Mouse (Mus musculus): ENCODE results near the gene Lrrc28. TPM values are rescaled to one million over a fixed set of nuclear protein-coding genes. Genes with fewer than 3 reads are reported as not detected.

The Lrrc28 gene
- total and polyA plus RNA-seq, 3 experiments = 9.7 to 16.0 TPM; not detected in 1

- H3K36me3 ChIP-seq (ENCODE audit: control insufficient read depth in 1 of 2, insufficient read depth in 2 of 2, low read length in 2 of 2) = no peaks in the 10 kb centered on the region
- no peaks in the 10 kb centered on the region for H3K79me2 ChIP-seq (ENCODE audit: control insufficient read depth, insufficient read depth, low read length, poor library complexity)
- DNase-seq (ENCODE audit: low read depth, low spot score) = no peak
- TF ChIP-seq NELFE (IDR thresholded peaks at IDR 0.05; ENCODE audit: low read depth, low read length) = no peak
- no peak for TF ChIP-seq E2F4 (IDR thresholded peaks at IDR 0.05; ENCODE audit: borderline replicate concordance, low read depth, low read length)
- no peak for TF ChIP-seq MXI1 (IDR thresholded peaks at IDR 0.05; ENCODE audit: low read depth, low read length)
- no peak for TF ChIP-seq BHLHE40 (IDR thresholded peaks at IDR 0.05; ENCODE audit: borderline replicate concordance, low read depth, low read length)
- no peak for TF ChIP-seq GATA1 (IDR thresholded peaks at IDR 0.05; ENCODE audit: low read depth, low read length)
- H3K27me3 ChIP-seq (ENCODE audit: control insufficient read depth in 1 of 2, insufficient read depth in 2 of 2, low read length in 2 of 2) = no peaks in the 10 kb centered on the region; a peak in 2 of 4 replicates
- H3K4me3 ChIP-seq (ENCODE audit: control insufficient read depth in 1 of 2, insufficient read depth in 1 of 2, low read depth in 2 of 2, low read length in 2 of 2) = no peak overlapping the region
- no peak overlapping the region for H3K27ac ChIP-seq (ENCODE audit: control insufficient read depth, low read depth, low read length)
- no peak overlapping the region for H3K9ac ChIP-seq (ENCODE audit: control insufficient read depth, low read depth, low read length, poor library complexity, severe bottlenecking)
- H3K4me1 ChIP-seq (ENCODE audit: control insufficient read depth in 1 of 2, insufficient read depth in 2 of 2, low read length in 2 of 2) = no peaks in the 10 kb centered on the region
- no peaks in the 10 kb centered on the region for H3K9me3 ChIP-seq (replicated peaks; ENCODE audit: insufficient read depth, low read length)
These were observed 144.2 kb downstream of the Lrrc28 start for GRCm38 (mm10) chr7:67500878-67501277.

- no peaks in the 10 kb centered on the region for H3K4me1 ChIP-seq (ENCODE audit: control insufficient read depth in 1 of 2, insufficient read depth in 2 of 2, low read length in 2 of 2)
- H3K9ac ChIP-seq (ENCODE audit: control insufficient read depth, low read depth, low read length, poor library complexity, severe bottlenecking) = no peak overlapping the region
- TF ChIP-seq UBTF (IDR thresholded peaks at IDR 0.05; ENCODE audit: borderline replicate concordance, insufficient read depth, low read depth, low read length) (no peak), USF1 (IDR thresholded peaks at IDR 0.05; ENCODE audit: low read depth, low read length) (no peak), ZC3H11A (IDR thresholded peaks at IDR 0.05; ENCODE audit: low read depth, low read length) (no peak), RCOR1 (IDR thresholded peaks at IDR 0.05; ENCODE audit: low read depth, low read length) (no peak), GABPA (IDR thresholded peaks at IDR 0.05; ENCODE audit: low read depth, low read length) (no peak), POLR2AphosphoS2 (IDR thresholded peaks at IDR 0.05; ENCODE audit: low read length) (no peak), MYB (IDR thresholded peaks at IDR 0.05; ENCODE audit: low read depth, low read length) (no peak), USF2 (IDR thresholded peaks at IDR 0.05; ENCODE audit: borderline replicate concordance in 1 of 2, insufficient read depth in 1 of 2, low read depth in 1 of 2, low read length in 2 of 2) (no peak), ZKSCAN1 (IDR thresholded peaks at IDR 0.05; ENCODE audit: low read depth, low read length) (no peak), POLR2AphosphoS5 (IDR thresholded peaks at IDR 0.05; ENCODE audit: borderline replicate concordance, low read depth, low read length) (no peak), KAT2A (conservative IDR thresholded peaks at IDR 0.05; ENCODE audit: low read depth, low read length) (no peak), EP300 (IDR thresholded peaks at IDR 0.05; ENCODE audit: low read depth in 1 of 2, low read length in 2 of 2) (no peak), CHD1 (IDR thresholded peaks at IDR 0.05; ENCODE audit: low read depth, low read length) (no peak), MYC (IDR thresholded peaks at IDR 0.05; ENCODE audit: low read depth, low read length) (no peak), MAX (IDR thresholded peaks at IDR 0.05; ENCODE audit: low read length) (no peak), HCFC1 (IDR thresholded peaks at IDR 0.05; ENCODE audit: low read depth, low read length) (no peak), E2F4 (IDR thresholded peaks at IDR 0.05; ENCODE audit: borderline replicate concordance, low read depth, low read length) (no peak), TAL1 (IDR thresholded peaks at IDR 0.05; ENCODE audit: low read length) (no peak), SMC3 (IDR thresholded peaks at IDR 0.05; ENCODE audit: low read depth, low read length) (no peak)
- no peak overlapping the region for H3K4me3 ChIP-seq (ENCODE audit: control insufficient read depth in 1 of 2, insufficient read depth in 1 of 2, low read depth in 2 of 2, low read length in 2 of 2)
- H3K36me3 ChIP-seq (ENCODE audit: control insufficient read depth in 1 of 2, insufficient read depth in 2 of 2, low read length in 2 of 2) = no peaks in the 10 kb centered on the region
- no peak overlapping the region for H3K27ac ChIP-seq (ENCODE audit: control insufficient read depth, low read depth, low read length)
- DNase-seq (ENCODE audit: low read depth, low spot score) = no peak
- no peaks in the 10 kb centered on the region; a peak in 1 of 4 replicates for H3K27me3 ChIP-seq (ENCODE audit: control insufficient read depth in 1 of 2, insufficient read depth in 2 of 2, low read length in 2 of 2)
- no peaks in the 10 kb centered on the region for H3K9me3 ChIP-seq (replicated peaks; ENCODE audit: insufficient read depth, low read length)
- H3K79me2 ChIP-seq (ENCODE audit: control insufficient read depth, insufficient read depth, low read length, poor library complexity) = no peaks in the 10 kb centered on the region
These were observed 144.8 kb downstream of the Lrrc28 start for GRCm38 (mm10) chr7:67500076-67500828.
